Mouse (Mus musculus) cerebellum, postnatal 25 days (tissue): ENCODE data around the gene Clec2d.
"Not testable (repeated sequence)": the region's sequence is repeated elsewhere in the genome, so short reads cannot be mapped to it uniquely, and the experiment has no call there.

Experiments used
- DNase-seq, 2 experiments: peaks; one replicate each; pipeline ENCODE4 v3.0.0; 2021; ENCODE audit warnings: mixed read lengths in 2 of 2

Gene Clec2d

GRCm38 (mm10) chr6:129180403-129181169 lies at the start of gene Clec2d:
Gene Clec2d (plus strand): TSS chr6:129180615.
- DNase-seq = peak; percentile 16 to 51

- DNase-seq = no peak
Measured at GRCm38 (mm10) chr6:129132604-129133341, 47.6 kb upstream of the Clec2d start.

DNA sequence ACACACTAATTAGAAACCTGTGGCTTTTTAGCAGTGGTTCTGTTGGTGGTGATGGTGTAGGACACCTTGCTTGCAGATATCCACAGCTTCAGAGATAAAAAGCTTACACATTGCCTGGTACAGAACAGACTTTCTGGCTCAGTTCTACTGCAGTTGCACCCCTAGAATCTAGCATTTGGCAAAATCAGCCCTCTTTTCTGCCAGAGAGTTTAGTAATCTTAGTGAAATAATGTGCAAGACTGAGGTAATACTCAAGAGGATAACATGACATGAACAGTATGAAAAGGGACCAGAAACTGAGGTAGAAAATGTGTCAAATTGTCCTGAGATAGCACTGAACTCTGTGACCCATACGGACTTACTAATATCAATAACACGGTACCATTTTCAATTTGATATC lies 33.6 kb upstream of the Clec2d start:
- no peak for DNase-seq

DNA sequence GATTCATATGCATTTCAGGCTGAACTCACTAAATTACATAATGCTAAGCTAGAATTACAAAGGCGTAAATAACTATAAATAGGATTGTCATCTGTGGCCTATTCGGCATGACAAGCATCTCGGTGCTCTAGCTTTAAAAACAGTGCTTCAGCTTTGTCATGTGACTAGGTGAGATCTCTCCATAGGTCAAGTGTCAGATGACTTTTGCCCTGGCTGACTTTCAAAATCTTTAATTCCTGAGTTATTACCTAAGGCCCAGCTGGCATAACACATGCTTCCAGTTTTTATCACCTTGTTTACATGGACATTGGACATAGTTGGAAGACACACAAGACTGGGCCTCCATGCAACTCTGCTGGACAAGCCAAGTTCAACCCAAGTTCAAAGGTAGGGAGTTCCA lies 20.3 kb upstream of the Clec2d start:
- no peak for DNase-seq

DNA sequence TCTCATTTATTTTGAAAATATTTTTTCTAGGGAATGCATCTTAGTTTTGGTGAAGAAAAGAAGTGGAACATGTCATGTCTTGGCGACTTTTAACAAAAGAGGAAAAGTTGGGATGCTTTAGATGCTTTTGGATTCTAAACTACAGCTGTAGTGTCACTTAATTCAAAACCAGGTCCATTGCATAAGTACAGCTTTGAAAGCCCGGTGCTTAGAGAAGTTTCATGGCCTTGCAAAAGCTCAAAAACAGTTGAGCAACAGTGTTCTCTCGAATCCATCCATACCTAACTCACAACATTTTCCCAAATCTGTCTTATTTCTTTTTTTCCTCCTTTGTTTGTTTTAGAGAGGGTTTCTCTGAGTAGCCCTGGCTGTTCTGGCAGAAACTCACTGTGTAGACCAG lies 19.3 kb upstream of the Clec2d start:
- no peak for DNase-seq

- no peak for DNase-seq
Measured at GRCm38 (mm10) chr6:129161951-129162350, 18.5 kb upstream of the Clec2d start.

GRCm38 (mm10) chr6:129162587-129163159 lies 17.7 kb upstream of the Clec2d start:
- no peak for DNase-seq

- no peak for DNase-seq
Measured at GRCm38 (mm10) chr6:129163606-129164005, 16.8 kb upstream of the Clec2d start.

- no peak for DNase-seq
Measured at GRCm38 (mm10) chr6:129170925-129171324, 9.5 kb upstream of the Clec2d start.

GRCm38 (mm10) chr6:129171675-129172074 lies 8.7 kb upstream of the Clec2d start:
- DNase-seq = no peak

DNA sequence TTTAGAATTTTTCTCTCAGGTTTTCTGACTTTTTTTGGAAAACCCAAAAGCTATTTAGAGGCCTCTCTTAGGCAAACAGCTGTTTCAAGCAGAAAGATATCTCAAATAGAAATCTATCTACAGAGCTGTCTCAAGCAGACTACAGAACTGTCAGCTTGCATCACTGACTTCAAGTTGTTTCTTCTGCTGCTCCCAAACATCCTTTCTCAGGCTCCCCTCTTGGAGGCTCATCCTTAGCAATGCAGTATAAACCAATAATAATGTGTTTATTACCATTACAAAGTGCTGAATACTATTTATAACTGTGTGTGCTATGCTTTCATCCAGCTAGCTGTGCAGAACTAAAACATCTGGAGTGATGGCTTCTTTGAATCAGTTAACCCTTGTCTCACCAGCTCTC lies 5.6 kb upstream of the Clec2d start:
- no peak for DNase-seq

- no peak for DNase-seq
Measured at GRCm38 (mm10) chr6:129175612-129176011, 4.8 kb upstream of the Clec2d start.

GRCm38 (mm10) chr6:129176621-129177020 lies 3.8 kb upstream of the Clec2d start:
- no peak for DNase-seq

DNA sequence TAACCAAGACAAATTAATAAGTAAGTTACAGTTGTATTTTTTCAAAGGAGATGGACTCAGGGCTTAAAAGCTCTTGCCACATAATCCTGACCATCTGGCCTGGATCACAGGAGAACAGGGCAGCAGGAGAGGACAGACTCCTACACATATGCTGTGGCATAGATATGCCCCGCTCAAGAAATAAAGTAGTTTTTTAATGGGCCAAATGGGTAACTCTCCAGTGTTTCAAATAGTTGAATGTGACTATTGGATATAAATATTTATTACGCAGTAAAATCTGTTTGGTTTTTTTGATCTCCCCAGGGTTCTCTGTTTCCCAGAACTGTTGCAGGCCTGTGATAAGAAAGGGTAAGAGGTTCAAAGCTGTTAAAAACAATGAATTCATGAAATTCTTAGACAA lies 1.1 kb upstream of the Clec2d start:
- no peak for DNase-seq

DNA sequence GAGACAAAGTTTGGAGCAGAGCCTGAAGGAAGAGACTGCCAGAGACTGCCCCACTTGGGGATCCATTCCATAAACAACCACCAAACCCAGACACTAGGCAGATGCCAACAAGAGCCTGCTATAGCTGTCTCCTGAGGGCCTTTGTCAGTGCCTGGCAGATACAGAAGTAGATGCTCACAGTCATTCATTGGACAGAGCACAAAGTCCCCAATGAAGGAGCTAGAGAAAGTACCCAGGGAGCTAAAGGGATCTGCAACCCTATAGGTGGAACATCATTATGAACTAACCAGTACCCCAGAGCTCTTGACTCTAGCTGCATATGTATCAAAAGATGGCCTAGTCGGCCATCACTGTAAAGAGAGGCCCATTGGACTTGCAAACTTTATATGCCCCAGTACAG lies 584 bp upstream of the Clec2d start:
- DNase-seq = not testable (repeated sequence)

DNA sequence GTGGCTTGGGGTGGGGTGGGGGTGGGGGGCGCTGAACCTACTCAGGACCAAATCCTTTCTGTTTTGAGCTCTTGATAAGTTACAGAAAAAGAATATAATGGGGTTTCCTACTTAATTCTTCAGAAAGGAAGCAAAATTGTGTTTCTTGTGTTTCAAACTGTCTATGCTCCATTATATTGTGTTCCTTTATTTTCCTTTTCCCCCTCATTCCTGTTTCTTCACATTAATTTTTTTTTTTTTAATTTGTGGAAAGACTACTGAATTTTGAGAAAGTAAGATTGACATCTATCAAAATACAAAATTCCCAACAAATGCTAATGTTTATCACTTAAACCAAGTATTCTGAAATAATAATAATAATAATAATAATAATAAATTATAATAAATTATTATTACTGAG lies 834 bp downstream of the Clec2d start:
- no peak for DNase-seq

- no peak for DNase-seq
Measured at GRCm38 (mm10) chr6:129181683-129182082, 1.3 kb downstream of the Clec2d start.

DNA sequence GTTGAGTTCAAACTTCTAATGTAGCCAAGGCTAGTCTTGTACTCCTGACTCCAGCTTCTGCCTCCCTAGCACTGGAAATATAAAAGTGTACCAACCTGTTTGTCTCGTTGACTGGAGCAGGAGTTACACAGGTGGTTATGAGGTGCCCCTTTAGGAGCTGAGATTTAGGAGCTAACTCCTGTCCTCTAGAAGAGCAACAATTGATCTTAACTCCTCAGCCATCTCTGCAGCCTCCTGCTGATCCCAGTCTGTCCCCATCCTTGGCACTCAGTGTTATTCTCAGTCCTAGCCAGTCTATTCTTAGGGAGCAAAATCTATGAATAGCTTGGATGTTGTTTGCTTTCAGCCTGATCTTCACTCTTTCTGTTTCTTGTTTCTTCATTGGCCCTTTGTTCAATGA lies 2.1 kb downstream of the Clec2d start:
- no peak for DNase-seq

DNA sequence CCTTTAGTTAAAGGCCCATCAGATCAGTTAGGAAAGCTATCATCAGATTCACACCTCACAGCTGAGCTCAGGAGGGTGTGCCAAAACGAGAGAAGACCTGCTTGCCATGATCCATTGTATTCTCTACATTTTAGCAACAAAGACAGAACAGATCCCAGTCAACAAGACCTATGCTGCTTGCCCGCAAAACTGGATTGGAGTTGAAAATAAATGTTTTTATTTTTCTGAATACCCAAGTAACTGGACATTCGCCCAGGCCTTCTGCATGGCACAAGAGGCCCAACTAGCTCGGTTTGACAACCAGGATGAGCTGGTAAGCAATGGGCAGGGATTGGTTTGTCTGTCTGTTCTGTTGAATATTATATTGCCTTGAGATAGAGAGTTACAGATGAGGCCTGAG lies 3.6 kb downstream of the Clec2d start:
- not testable (repeated sequence) for DNase-seq

DNA sequence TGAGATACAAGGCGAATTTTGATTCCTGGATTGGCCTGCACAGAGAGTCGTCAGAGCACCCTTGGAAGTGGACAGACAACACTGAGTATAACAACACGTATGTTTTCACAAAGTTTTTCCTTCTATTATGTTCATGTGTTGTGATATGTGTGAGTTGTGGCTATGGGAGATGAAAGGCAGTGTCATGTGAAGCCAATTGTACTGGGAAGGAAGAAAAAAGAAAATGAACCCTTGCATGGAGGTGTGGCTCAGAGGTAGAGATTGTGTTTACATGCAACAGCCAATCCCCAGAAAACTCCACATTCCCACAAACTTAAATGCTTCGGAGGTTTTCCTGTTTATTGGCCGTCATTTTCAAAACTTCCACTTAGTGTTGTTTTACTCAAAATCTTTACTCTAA lies 4.4 kb downstream of the Clec2d start:
- no peak for DNase-seq

GRCm38 (mm10) chr6:129186022-129186421 lies 5.6 kb downstream of the Clec2d start:
- DNase-seq = no peak

DNA sequence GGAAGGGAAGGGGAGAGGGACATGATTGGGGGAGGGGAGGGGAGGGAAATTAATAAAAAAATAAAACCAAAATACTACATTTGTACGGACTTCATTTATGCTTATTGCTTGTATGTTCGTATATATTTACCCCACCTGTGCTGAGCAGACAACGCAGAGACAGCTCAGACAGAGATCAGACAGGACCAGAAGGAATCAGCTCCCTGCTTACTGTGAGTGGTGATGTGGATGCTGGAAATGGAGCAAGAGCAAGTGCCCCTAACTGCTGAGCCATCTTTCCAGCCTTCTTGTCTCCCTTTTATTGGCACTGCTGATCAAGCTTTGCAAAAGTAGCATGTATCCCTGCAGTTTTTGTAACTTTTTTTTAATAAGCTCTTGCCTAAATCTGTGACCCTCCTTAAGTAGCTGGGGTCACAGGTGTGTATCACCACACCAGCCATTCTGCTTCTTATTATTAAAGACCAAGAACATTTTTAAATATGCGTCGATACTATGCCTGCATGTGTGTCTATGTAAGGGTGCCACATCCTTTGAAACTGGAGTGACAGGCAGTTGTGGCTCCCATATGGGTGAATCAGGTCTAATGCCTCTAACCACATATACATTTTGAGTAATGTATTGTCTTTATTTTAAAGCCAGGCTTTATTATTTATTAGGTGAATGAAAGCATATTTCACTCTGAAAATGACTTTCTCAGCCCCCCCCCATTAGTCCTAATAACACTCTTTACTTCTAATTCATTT lies 6.2 kb downstream of the Clec2d start:
- no peak for DNase-seq

GRCm38 (mm10) chr6:129187200-129187651 lies 6.8 kb downstream of the Clec2d start:
- no peak for DNase-seq
